Mouse (Mus musculus) lung, postnatal 4 days (tissue): ENCODE results near the gene Tbl3.
A peak's percentile ranks its signal among the peaks of the same experiment; 100 is the strongest.

Experiments
- DNase-seq, 2 experiments: peaks; one replicate each; pipeline ENCODE4 v3.0.0; 2021

Tbl3 gene

DNA sequence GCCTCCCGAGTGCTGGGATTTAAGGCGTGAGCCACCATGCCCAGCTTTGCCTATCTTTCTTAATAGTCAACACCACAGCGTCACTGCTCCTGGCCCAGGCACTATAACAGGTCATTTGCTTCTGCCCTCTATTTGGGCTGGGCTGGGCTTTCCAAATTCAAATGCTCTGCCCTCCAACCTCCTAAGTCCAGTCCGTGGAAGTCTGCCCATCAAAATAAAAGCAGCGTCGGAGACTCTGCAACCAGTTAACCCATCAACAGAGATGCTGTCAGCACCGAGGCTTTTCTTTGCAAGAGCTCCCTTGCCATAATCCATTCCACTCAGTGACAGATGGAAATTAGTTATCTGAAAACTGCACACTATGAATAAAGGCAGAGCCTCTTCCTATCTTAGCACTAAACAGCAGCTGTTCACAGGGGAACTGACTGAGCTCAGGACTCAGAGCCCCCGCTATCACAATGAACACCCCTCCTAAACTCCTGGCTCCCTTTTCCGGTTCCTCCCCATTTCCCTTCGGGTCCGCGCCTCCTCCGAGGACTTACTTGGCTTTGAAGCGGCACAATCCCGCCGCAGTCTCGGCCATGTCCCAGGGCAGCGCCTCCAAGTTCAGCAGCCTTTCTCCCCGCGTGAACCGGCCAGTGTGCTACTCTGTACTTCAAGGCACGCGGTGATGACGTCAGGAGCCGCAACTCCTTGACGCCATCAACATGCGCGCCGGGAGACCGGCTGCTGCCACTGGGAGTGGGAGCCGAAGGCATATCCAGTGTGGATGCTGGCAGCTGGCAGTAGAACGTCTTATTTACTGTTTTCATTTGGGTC lies at the start of gene Tbl3:
Tbl3 (minus strand) TSS at position 679 of the 819 bp plus-strand sequence.
- DNase-seq, result peak; percentile 95 to 96

DNA sequence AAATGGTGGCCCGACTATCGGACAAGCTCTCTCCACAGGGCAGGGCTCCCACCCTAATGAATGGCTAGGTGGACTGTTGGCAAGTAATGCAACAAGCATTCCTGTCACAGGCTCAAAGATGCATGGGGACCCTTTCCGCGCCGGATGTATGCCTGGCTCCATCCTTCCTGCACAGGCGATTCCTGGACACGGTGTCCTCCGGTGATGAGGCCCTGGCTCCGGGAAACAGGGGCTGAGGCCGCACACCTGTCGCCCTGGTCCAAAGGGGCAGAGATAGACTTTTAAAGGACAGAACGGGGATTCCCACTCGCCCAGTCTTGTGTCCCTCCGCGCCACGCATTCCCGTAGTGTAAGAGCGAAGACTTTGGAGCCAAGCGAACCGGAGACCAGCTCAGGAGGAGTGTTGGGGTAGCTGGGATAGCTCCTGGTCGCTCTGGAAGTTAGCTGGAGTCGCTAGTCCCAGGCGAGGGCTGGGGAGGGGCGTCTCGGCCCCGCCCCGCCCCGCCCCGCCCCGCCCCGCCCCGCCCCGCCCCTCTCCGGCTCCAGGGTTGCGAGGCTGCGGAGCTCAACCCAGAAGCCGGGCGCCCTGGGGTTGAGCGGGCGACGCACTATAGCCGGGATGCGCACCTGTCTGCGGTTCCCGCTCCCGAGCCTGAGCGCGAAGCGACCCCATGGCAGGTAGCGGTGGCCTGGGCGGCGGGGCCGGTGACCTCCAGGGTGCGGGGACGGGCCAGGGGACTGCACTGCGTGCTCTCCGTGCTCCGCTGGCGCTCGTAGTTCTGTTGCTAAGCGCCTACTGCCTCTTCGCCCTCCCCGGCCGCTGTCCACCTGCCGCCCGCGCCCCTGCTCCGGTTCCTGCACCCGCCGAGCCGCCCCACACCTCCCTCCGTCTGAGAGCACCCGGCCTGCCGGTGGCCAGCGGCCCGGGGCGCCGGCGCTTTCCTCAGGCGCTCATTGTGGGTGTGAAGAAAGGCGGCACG lies 45.2 kb upstream of the Tbl3 start, which contains the start of gene Hs3st6:
Hs3st6 (plus strand) TSS at position 574 of the 980 bp plus-strand sequence.
- DNase-seq, result no peak

DNA sequence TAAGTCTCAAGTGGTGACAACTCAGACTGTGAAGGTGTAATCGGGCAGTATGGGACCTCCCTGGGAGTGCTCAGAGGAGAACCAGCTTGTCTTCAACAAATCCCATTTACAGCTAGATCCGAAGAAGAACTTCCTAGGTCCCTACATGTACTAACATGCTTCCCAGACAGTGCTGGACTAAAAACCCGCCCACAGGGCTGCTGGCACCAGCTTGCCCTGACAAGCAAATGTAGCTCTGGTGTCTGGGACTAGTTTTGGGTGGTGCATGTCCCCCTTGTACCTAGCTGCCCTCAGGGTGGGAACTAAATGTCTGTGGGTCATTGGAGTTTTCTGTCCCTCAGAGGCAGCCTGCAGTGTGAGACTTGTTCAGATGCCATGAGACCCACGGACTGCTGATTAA lies 44.1 kb upstream of the Tbl3 start:
- DNase-seq, result no peak

DNA sequence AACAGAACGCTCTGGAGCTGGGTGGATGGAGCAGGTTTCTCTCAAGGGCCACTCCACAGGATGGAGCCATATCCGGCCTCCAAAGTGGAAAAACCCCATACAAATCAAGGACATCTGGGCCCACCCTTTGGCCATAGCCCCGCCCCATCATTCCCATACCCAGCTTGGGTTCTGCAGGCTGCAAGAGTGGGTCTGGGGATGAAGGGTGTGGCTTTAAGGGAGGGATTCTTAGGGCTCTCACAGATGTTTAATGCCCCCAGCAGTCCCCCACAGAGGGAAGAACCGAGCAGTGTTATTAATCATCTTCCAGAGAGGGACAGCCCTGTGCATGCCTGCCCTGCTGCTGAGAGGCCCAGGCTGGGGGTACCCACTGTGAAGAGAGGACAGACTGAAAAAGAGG lies 39.5 kb upstream of the Tbl3 start:
- no peak for DNase-seq

DNA sequence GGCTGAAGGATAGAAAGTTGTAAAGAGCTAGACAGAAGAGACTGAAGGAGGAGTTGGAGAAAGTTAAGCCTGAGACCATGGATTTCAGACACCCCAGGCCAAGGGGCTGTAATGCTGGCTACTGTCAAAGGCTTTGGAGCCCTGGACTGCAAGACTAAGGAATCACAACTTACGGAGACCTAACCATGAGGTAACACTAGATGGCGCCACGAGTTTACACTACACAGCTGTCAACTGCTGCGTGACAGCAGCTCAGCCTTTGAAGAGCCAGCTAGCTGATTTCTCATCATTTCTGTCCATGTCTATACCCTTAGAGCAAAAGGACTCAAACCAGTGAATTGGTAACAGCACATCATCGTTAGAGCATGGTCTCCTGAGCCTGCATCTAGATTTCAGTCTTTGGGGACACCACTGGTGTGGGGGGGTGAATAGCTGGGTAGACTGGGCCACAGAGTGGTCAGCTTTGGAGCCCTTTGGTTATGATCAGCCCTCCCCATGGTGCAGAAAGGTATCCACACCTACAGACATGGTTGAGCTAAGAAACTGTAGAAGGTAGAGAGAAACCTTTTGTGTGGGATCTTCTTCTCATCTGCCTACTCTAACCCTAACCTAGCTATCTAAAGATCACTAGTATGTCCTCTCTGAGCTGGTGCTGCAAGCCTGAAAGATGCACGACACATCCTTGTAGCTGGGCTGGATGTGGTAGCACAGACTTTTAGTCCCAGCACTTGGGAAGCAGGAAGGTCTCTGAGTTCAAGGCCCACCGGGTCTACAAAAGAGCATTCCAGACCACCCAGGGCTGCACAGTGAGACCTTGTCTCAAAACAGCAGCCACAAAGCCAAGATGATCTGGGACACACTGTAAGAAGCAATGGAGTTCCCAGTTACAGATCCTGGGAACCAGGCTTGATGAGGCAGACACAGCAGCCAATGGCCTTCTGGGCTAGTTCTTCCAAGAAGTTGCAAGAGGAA lies 38.4 kb upstream of the Tbl3 start:
- DNase-seq, result peak; percentile 74 to 89

DNA sequence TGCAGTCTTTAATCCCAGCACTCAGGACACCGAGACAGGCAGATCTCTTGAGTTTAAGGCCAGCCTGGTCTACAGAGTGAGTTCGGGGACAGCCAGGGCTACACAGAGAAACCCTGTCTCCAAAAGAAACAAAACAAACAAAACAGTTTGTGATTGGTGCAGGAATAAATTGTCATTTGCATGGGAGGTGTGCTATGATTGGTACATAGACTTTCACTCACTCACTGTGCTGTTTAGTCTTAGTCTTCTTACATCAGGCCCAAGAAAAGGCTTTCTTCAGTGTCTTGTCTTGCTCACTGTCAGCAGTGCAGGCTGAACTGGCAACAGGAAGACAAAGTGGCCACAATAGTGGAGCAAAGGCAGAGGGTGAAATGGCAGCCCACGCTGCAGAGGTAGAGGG lies 36.9 kb upstream of the Tbl3 start:
- DNase-seq, result no peak

DNA sequence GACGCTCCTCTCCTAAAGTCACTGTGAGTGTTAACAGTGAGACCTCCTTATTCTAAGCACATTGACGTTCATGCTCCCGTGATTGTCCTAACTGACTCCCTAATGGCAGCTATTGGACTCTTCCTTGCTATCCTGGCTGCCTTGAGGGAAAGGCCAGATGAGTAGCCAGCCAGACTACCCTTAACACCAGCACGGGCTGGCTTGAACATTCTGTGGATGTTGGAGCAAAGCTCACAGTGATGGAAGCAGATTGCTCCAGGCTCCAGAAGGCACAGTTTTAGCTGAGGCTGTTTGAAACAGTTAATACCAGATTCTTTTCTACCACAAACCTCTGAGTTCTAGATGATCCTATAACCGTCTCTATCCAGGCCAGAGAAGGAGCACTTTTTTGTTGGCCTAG lies 36.4 kb upstream of the Tbl3 start:
- no peak for DNase-seq

DNA sequence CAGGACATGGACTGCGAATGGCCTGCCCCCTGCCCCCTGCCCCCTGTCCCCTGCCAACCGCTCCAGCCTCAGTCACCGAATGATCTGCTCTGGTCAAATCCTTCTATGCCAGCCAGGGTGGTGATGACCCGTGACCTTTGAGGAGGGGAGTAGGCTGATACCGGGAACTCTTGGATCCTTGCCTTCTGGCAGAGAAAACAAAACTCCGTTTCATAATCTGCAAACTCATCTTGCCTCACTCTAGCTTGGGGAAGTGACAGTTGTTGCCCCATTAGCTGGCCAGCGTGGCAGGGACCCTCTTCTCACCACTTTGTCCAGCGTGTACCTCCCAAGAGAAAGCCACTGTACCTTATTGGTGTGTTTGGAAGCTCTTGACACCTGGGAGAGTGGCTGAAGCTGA lies 34.8 kb upstream of the Tbl3 start:
- no peak for DNase-seq

DNA sequence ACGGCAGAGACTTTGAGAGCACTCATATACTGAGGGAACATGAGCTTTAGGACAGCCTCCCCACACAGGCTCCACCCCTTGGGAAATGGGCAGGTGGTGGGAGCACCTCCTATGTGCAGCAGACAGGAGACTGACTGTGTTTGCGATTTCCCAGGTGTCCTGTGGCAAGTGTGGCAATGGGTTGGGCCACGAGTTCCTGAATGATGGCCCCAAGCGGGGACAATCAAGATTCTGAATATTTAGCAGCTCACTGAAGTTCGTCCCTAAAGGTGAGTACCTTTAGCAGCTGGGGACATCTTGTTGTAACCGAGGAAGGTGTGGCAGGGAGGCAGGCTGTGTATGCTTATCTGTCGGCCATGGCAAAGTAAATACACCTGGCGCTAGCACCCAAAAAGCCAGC lies 32.5 kb upstream of the Tbl3 start:
- DNase-seq, result no peak

DNA sequence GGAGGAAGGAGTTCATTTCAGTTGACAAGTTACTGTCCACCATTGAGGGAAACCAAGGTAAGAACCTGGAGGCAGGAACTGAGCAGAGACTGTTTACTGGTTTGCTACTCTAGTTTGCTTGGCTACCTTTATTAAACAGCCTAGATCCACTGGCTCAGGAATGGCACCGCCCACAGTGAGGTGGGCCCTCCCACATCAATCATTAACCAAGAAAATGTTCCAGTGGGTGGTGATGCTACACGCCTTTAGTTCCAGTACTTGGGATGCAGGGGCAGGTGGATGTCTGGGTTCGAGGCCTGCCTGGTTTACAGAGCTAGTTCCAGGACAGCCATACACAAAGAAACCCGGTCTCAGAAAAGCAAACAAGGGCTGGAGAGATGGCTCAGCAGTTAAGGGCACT lies 30.8 kb upstream of the Tbl3 start:
- DNase-seq, result peak in 1 of 2 experiments; percentile 12

DNA sequence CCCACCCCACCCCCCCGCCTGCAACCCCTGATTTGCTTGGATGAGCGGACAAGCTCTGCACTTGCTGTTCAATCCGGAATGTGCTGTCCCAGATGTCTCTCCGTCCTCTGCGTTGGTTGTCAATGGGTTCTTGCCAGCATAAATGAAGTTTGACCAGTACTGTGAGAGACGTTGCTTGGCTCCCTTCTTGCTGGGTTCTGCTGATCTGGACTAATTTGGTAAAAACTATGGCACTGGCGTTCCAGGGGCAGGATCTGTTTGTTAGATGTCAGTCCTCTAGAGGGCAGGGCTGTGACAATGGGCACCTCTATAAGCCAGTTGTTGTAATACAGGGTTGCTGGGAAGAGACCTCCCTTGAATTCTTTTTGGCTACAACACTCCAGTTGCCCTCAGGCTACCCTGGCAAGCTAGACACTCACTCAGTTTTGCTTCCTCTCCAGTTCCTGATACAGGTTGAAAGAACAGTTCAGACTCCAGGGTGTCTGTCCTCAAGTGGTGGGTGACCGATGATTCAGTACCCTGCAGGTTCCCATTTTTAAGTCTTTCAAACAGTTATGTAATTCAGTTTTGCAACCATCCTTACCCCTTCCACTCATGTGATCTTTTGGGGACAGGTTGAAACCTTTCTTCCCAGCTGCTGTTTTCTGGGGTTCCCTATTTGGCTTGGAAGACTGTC lies 29.8 kb upstream of the Tbl3 start:
- DNase-seq, result no peak

DNA sequence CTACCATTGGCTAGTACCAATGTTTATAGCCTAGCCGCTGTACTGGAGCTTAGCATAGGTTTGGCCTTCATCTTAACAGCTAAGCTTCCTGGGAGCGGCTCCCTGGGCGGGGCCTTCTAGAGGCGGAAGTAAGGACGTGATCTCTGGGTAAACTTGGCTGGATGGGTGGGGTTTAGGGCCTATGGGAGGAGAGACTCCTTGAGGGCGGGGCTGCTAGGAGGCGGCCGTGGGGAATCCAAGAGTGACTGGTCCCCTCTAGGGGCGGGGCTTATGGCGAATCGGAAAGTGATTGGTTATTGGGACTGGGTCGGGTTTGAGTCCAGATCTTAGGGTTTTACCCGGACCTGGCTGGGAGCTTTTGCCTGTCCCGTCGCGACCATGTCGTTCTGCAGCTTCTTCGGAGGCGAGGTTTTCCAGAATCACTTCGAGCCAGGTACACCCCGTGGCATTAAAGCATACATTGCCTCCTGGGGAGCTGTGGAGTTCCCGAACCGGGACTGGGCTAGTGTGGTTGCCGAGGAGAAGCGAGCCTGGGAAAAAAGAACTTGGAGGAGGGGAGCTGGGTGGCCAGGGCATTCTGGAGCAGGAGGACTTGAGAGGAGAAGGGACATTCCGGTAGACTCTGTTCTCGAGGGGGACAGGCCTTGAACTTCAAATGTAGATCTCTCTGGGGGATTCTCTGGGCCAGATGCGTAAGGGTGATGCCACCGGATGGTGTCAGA lies 29.0 kb upstream of the Tbl3 start, which contains the start of gene Msrb1:
Msrb1 (plus strand) TSS at position 313 of the 722 bp plus-strand sequence.
- DNase-seq, result peak; percentile 98

DNA sequence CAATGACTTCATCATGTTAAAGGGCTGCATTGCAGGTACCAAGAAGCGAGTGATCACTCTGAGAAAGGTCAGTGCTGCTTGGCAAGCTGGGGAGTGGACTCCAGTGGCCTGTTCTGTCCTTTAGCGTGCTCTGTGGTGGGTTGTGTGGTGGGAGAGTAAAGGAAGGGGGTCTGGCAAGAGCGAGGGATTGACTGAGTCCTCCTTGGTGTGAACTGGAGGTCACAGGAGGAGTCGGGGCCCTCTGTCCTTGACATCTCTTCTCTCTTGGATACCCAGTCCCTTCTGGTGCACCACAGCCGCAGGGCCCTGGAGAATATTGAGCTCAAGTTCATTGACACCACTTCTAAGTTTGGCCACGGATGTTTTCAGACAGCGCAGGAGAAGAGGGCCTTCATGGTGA lies 28.0 kb upstream of the Tbl3 start:
- DNase-seq, result peak in 1 of 2 experiments; percentile 20

DNA sequence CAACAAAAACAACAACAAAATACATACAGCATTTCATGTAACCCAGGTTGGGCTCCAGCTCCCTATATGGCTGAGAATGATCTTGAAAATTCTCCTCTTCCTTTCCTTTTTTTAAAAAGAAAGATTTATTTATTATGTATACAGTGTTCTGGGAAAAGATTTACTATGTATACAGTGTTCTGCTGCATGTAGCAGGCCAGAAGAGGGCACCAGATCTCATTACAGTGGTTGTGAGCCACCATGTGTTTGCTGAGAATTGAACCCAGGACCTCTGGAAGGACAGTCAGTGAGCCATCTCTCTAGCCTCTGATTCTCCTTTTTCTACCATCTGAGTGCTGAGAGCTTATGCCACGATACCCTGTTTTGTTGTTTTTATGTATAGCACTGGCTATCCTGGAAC lies 27.1 kb upstream of the Tbl3 start:
- DNase-seq, result no peak

DNA sequence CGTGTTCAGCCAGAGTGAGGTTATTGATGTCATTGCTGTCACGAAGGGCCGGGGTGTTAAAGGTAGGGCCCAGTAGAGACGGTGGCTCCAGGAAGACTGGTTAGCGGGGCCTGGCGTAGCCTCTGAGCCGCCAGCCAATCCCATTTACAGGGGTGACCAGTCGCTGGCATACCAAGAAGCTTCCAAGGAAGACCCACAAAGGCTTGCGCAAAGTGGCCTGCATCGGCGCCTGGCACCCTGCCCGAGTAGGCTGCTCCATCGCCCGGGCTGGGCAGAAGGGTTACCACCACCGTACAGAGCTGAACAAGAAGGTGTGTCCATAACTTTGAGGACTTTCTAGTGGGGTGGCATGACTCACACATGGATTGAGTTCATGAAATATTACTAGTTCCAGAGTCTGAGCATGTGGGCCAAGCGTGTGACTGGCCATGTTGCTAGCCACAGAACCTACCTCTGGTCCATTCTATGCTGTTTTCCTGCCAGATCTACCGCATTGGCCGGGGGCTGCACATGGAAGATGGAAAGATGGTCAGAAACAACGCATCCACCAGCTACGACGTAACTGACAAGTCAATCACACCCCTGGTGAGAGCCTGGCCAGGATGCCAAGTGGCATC lies 26.1 kb upstream of the Tbl3 start:
- no peak for DNase-seq

DNA sequence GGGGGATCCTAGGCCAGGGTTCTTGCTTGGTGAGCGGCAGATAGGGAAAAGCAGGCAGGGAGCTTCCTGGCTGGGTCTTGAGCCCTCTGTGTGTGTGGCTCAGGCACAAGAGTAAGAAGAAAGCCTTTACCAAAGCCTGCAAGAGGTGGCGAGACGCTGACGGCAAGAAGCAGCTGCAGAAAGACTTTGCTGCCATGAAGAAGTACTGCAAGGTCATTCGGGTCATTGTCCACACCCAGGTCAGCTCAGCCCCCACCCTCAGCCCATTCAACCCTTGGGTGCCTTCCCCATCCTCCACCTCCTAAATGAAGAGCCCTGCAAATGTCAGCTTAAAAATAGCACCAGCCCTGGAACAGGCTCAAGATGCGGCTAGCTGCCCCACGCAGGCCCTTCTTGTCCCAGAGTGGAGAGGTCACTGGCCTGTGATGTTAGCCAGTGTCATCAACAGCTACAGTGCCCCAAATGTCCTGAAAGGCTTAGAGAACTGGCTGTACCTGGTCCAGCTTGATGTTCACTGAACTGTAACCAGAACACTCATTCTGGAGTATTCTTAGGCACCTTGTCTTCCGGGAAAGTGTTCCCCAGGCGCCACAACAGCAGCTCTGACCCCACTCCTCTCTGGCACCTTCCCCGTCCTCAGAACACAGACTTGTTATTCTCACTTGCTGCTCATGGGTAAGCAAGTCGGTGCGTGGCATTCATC lies 24.9 kb upstream of the Tbl3 start:
- DNase-seq, result no peak

DNA sequence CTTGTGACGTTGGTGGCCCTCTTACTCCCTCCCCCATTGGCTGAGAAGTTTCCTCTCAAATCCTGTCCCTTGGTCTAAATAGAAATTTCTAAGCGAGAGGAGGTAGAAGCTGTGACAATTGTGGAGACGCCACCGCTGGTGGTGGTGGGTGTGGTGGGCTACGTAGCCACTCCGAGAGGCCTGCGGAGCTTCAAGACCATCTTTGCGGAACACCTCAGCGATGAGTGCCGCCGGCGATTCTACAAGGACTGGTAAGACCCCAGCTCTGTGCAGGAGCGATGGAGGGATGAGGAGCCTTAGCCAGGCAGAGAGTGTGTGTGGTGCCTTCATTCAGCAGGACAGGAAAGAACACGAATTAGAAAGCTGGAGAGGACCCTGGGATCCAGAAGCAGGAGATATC lies 23.3 kb upstream of the Tbl3 start:
- no peak for DNase-seq

DNA sequence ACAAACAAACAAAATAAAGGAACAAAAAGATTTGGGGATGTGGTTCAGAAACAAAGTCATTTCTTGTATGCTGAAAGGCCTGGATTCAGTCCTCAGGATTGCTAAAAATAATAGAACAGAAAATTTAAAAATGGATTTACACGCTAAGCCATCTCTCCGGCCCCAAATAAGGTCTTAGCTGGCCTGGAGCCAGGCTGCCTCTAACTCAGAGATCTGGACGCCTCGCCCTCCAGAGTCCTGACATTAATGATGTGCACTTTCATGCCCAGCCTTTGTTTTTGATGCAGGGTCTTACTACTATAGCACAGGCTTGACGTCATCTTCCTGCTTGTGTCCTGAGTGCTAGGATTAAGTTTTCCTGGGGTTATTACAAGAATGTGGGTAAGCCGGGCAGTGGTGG lies 21.6 kb upstream of the Tbl3 start:
- DNase-seq, result no peak

DNA sequence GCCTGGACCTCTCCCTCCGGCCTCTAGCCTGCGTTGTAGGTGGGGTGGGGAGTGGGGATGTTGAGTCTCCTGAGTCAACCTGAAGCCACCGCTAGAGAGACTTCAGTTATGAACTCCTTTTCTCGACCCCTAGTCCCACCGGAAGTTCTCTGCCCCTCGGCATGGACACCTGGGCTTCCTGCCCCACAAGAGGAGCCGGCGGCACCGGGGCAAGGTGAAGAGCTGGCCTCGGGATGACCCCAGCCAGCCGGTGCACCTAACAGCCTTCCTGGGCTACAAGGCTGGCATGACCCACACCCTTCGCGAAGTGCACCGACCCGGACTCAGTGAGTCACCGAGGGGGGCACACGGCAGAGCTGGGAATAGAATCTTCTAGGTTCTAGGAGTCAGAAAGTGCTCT lies 20.7 kb upstream of the Tbl3 start:
- no peak for DNase-seq

DNA sequence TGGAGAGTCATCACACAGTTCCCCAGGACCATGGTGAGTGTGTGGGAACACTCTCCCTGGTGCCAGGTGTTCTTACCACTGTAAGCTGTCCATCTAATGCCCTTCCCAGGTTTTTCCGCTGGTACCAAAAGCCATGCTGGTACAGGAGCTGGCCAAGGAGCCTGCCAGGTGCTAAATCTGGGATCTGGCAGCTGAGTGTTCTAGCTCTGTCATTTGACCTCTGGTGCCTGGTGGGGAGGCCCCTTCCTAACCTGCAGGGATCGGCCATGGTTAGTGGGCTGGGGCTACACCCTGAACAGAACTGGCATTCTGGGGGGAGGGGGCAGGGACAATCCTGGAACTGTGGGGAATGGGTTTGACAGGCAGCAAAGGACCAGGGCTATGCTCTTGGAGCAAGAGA lies 20.2 kb upstream of the Tbl3 start, which contains the start of gene Rpl3l:
Rpl3l (plus strand) TSS at position 203 of the 400 bp plus-strand sequence.
- DNase-seq, result no peak
